Mouse (Mus musculus) embryonic facial prominence, embryonic 15.5 days (tissue): ENCODE data around the gene Dnajc6. TPM values are rescaled to one million over a fixed set of nuclear protein-coding genes. Genes with fewer than 3 reads are reported as not detected.

Experiments used
- polyA plus RNA-seq: library from polyadenylated mRNA; unstranded; fragments of >200 nt; fragmentation: Nextera tagmentation; extraction: Ambion mirVana; gene quantifications from 2 replicates; pipeline ENCODE4 v1.2.1, GENCODE M21; 2015

Dnajc6 gene
- polyA plus RNA-seq, 1 experiment from 2014 or later: 3.2 TPM

Other genes starting within 250 kb of the Dnajc6 start
- gene Jak1, start 231.4 kb upstream of the Dnajc6 start, polyA plus RNA-seq: 80.2 and 81.4 TPM in 2 replicates
- 15.3 and 17.3 TPM in 2 replicates for gene Ak4, start 77.4 kb upstream of the Dnajc6 start, polyA plus RNA-seq
- gene Leprot, start 151.1 kb downstream of the Dnajc6 start, polyA plus RNA-seq: 89.2 and 93.3 TPM in 2 replicates
- gene Lepr, start 220.8 kb downstream of the Dnajc6 start, polyA plus RNA-seq: 12.7 and 14.2 TPM in 2 replicates